In the genomic region with DNA sequence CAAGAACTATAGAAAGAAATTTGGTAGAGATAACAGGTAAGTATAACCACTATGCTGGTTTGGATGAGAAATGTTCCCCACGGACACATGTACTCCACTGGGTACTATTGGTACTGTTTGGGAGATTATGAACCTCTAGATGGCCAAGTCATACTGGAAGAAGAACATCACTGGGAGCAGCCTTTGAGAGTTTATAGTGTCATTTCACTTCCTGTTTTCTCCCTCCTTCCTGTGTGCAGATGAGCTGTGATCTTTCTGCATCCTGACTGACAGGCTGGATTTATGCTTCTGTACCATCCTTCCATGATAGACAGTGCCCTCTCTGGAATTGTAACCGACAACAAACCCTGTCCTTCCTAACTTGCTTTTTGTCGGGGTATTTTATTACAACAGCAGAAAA, we compare ENCODE assay signal across 19 mouse cellular contexts.
"Had no signal": no experiment of that assay in that cellular context is flagged by ENCODE, and none has a peak within 500 bp of the region (broad histone marks: within the 10 kb centered on the region; RNA-seq: fewer than 3 reads in every experiment).

No protein-coding gene starts in this region.

- H3K27me3 ChIP-seq: midbrain, embryonic 12.5 days; neural tube, embryonic 13.5 days; neural tube, embryonic 15.5 days; stomach, embryonic 15.5 days had no signal

- H3K27ac ChIP-seq: midbrain, embryonic 10.5 days; midbrain, embryonic 12.5 days; neural tube, embryonic 13.5 days; neural tube, embryonic 15.5 days; stomach, embryonic 15.5 days; stomach, postnatal 0 days had no signal

- H3K9ac ChIP-seq: lung, embryonic 14.5 days; midbrain, embryonic 12.5 days; neural tube, embryonic 13.5 days; neural tube, embryonic 15.5 days; stomach, embryonic 15.5 days had no signal

- DNase-seq: lung, adult 18-20 months; lung, embryonic 14.5 days; lung, postnatal 10 days; lung, postnatal 4 days; midbrain, embryonic 14.5 days; retina, postnatal 1 day; right cerebral cortex, adult 18-20 months; right cerebral cortex, postnatal 25 days; thymus, adult 2 months; thymus, postnatal 25 days; thymus, postnatal 4 days had no signal

- H3K4me1 ChIP-seq: midbrain, embryonic 10.5 days; midbrain, embryonic 12.5 days; neural tube, embryonic 13.5 days; neural tube, embryonic 15.5 days; stomach, embryonic 15.5 days had no signal

- H3K4me2 ChIP-seq: lung, embryonic 14.5 days; midbrain, embryonic 12.5 days; neural tube, embryonic 13.5 days; neural tube, embryonic 15.5 days; stomach, embryonic 15.5 days had no signal

- ATAC-seq: midbrain, embryonic 16.5 days had no signal

- H3K4me3 ChIP-seq: midbrain, embryonic 10.5 days; midbrain, embryonic 12.5 days; myocyte; neural tube, embryonic 13.5 days; neural tube, embryonic 15.5 days; stomach, embryonic 15.5 days had no signal

- H3K36me3 ChIP-seq: midbrain, embryonic 10.5 days; midbrain, embryonic 12.5 days; neural tube, embryonic 13.5 days; neural tube, embryonic 15.5 days; stomach, embryonic 15.5 days had no signal

- H3K9me3 ChIP-seq: midbrain, embryonic 10.5 days; midbrain, embryonic 12.5 days; neural tube, embryonic 13.5 days; neural tube, embryonic 15.5 days; stomach, embryonic 15.5 days had no signal
